Mouse (Mus musculus) CD8-positive naive resting alpha-beta T cell, adult 2 months (primary cell): ENCODE results near the gene Cfap73.
A peak's percentile ranks its signal among the peaks of the same experiment; 100 is the strongest.

Experiments
- DNase-seq, 2 experiments: peaks; one replicate each; pipeline ENCODE4 v3.0.0; 2022; ENCODE audit warnings: low read depth in 2 of 2, low spot score in 2 of 2

The Cfap73 gene

DNA sequence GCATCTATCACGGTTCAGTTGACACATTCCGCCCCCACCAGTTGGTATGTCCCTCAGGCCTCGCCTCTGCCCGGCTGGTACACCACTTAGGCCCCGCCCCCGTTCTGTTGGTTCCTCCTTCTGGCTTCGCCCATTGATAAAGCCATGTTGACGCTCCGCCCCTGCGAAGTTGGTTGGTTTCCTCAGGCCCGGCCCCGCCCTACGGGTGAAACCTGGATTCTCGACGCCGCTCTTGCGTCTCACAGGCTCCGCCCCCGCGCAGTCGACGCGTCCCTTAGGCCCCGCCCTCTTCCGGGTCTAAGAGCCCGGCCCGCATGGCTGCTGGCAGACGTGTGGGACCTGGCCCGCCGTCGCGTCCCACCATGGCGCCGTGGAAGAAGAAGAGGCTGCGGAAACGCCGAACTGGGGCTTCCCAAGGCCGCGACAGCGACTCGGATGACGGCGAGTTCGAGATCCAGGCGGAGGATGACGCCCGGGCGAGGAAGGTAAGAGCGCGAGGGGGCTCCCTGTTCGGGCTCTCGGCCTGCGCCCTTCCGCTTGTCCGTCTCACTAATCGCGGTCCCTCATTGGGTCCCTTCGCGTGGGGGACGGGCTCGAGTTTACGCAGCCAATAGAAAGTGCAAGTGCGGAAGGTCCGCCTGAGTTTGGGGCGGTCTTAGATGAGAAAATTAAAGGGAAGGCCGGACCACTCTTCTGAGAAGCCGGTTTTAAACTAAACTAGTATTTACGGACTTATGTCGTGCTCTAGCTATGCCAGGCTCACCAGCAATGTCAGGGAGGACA, 21.0 kb downstream of the Cfap73 start:
- DNase-seq, result peak; percentile 100

DNA sequence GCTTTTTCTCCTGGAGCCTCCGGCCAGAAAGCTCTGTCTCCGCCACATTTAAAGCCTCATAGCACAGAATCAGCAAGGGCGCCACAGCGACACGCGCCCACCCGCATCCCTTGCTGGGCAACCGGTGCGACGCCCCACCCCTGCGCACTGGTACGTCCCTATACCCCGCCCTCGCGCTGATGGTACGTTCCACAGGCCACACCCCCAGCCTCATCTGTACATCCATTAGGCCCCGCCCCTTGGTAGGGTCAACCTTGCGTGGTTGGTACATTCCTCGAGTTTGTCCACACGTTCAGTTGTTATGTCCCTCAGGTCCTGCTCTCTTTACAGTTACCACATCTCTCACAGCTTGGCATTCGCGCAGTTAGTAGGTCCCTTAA, 21.6 kb downstream of the Cfap73 start, which contains the start of the genes Rita1 and Ddx54:
Gene Rita1, minus strand, starts transcription at position 148 of the 380 bp plus-strand sequence.
Gene Ddx54, plus strand, starts transcription at position 298 of the 380 bp plus-strand sequence.
- DNase-seq, result peak; percentile 95 to 98

DNA sequence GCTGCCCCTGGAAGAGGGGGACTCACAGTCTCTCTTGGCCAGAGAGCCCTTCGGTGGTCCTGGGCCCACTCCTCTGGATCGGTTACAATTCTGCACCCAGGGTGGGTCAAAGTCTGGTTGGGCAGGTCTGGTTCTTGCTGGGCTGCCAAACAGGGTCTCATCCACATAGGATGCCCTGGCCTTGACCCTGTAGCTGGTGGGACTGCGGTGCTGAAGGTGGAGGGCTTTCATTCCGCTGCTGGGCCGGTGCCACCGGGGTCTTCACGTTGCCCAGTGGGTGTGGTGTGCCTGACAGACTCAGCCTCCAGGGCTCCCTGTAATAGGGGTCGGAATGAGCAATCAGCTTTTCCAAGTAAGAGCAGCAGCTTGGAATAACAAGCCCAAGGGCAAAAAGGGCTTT, 22.6 kb downstream of the Cfap73 start:
- no peak for DNase-seq

DNA sequence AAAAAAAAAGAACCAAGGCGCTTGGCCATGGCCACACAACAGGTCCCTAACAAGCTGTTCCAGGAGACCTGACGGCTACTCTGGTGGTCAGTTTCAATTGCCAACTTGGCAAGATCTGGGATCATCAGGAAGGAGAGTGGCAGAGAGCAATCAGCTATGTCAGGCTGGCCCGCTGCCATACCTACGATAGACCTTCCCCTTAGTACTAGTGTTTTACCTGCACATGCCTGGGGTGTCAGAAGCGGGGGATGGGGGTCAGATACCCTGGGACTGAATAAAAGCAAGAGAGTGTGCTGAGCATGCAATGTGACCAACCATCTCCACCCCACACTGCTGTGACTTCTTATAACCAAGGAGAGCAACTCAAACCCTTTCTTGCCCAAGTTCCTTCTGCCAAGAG, 23.1 kb downstream of the Cfap73 start:
- DNase-seq, result no peak

DNA sequence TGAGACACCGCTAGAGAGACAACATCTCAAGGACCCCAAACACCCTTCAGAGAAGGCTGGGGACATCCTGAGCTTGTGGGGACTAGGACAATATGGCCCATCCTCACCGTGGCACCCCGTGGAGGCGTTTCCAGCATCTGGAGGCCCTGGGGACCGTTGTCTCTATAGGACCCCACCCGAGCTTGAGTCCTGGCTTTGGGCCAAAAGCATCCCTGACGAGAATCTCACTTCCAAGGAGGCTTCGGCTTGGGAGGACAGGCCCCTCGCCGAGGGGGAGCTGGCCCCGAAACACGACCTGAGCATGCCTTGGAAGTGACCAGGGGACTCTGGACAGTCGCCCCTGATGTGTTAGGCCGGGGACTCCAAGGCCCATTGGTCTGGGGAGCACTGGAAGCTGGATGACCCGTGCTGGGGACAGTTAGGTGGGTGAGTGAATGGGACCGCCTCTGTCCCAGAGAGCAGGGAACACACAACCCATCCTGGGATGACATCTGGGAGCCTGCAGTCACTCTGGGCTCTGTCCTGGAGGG, 24.7 kb downstream of the Cfap73 start:
- no peak for DNase-seq

GRCm38 (mm10) chr5:120607335-120607734, 26.7 kb downstream of the Cfap73 start:
- DNase-seq, result no peak

DNA sequence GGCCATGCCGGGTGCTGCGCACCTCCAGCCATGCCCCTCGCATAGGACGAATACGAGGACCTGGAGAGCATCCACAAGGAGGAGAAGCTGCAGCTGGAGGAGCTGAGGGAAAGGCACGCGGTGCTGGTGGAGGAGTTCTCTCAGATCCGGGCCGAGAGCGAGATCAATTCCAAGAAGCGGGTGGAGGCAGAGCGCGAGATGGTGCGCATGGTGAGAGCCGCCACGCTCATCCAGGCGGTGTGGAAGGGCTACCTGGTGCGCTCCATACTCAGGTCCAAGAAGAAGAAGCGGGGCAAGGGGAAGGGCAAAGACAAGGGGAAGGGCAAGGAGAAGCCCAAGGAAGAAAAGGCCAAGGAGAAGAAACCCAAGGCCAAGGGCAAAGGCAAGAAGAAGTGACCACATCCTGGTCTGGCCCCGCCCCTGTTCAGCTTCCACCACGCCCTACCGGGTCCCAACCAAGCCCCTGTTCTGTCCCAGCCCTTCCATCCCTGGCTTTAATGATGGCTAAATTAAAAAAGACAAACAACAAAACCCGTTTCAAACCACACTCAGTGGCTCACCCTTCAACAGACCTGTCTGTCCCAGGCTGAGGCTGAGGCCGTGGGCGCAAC, 27.3 kb downstream of the Cfap73 start:
- DNase-seq, result no peak

DNA sequence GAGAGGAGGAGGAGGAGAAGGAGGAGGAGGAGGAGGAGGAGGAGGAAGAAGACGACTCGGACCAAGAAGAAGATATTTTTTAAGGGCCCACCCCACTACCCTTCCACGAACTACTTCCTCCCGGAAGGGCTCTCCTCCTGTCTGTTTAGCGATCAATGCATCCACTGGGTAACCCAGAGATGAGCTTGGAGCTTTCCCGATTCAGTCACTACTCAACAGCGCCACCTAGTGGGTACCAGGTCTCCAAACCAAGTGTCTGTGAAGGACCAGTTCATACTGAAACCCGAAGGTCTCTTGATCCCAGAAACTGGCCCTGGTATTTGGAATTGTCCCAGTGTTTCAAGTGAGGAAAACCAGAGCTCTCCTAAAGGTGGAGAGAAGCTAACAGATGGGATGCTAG, 28.3 kb downstream of the Cfap73 start:
- DNase-seq, result peak; percentile 80

- no peak for DNase-seq
Observed at GRCm38 (mm10) chr5:120605241-120605661, 28.8 kb downstream of the Cfap73 start.

DNA sequence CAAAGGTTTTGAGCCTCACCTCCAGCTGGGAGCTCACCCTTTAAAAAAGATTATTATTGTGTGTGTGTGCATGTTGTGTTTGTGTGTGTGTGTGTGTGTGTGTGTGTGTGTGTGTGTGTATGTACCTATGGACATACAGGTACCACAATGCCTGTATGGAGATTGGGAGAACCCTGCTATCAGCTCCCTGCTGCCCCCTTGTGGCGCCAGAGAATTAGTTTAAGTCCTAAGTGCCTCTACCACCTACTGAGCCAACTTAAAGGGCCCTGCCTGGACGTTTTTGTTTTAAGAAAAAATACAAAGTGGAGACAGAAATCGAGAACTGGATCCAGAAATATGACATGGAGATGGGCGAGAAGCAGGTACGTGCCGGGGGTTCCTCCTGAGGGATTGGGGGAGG, 29.2 kb downstream of the Cfap73 start:
- peak; percentile 75 to 85 for DNase-seq

DNA sequence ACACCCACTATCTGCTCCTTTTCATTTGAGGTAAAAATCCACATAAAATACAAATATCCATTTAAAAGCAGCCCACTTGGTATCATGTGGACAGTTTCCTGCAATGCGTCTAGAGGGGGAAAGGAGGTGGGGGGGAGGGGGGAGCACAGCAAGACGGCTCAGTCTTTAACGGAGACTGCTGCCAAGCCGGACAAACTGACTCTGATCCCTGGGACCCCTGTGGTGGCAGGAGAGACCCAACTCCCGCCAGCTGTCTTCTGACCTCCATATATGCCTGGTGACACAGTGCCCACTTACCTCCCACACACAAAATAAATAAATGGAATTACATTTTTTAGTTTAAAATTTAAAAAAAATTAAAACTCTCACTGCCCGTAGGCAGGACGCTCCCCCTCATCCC, 30.5 kb downstream of the Cfap73 start:
- DNase-seq, result no peak

GRCm38 (mm10) chr5:120602210-120602609, 31.8 kb downstream of the Cfap73 start:
- no peak for DNase-seq

DNA sequence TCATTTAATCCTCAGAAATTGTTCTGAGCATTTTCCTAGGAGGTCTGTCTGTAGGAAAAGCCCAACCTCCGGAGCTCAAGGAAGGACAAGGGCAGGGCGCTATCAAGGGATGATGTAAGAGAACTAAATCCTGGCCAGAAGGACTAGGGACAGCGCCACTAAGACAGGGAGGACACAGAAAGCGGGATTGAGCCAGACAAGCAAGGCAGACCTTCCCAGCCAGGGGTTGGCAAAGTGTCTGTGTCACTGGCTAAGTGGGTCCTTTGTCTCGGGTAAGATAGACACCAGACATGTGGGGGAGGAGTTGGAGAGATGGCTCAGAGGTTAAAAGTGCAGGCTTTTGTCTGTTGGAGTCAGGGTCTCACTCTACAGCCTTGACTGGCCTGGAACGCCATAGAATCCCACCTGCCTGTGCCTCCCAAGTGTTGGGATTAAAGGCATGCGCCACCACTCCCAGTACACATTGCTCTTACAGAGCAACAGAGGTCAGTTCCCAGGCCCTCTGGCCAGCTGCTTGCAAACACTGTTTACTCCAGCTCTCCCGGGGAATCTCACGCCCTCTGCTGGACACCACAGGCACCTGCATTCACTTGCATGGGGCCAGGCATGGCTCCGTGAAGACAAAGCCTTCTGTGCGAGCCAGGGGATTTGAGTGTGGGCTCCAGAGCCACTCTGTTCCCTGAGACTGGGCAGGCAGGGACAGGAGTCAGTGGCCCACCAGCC, 32.9 kb downstream of the Cfap73 start:
- no peak for DNase-seq

DNA sequence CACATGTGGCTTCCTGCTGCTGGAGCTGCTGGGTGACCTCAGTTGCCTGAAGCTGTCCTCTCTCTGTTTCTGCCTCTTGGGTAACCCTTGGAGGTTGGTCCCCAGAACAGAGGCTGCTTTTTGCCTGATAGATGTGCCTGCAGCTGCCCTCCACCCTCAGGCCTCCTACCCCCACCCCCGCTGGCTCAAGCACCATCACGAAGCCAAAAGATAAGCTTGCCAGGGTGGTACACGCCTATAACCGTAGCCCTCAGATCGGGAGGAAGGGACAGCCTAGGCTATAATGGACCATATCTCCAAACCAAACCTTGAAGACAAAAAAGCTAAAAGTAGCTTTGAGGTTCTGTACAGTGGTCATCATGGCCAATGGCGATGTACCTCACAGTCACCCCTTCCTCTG, 34.4 kb downstream of the Cfap73 start:
- no peak for DNase-seq

DNA sequence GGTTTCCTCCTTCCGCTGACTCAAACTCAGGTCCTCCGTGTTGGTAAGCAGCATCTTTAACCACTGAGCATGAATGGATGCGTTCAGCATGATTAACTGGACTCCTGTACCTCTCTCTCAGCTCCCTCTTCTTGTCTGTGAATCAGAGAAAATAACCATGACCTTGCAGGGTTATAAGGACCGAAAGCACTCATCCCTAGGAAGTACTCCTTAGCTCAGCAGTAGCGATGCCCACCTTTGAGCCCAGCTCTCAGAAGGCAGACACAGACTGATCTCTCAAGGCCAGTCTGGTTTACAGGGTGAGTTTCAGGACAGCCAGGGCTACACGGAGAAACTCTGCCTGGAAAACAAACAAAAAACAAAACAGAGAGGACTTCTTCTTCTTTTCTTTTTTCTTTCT, 39.5 kb downstream of the Cfap73 start:
- no peak for DNase-seq

DNA sequence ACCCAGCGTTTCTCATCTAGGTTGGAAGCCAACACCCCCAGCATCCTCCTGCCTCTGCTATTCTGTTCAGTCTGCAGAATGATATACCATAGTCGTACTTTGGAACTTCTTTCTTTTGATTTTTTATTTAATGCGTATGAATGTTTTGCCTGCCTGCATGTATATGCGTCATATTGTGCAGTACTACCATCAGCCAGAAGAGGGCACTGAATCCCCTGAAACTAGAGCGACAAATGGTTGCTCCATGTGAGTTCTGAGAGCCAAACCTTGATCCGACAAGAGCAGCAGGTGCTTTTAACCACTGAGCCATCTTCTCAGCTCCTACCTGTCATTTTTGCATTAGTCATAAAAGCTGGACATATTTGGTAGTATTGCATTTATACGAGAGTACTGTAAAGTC, 41.9 kb downstream of the Cfap73 start:
- peak; percentile 32 to 51 for DNase-seq

DNA sequence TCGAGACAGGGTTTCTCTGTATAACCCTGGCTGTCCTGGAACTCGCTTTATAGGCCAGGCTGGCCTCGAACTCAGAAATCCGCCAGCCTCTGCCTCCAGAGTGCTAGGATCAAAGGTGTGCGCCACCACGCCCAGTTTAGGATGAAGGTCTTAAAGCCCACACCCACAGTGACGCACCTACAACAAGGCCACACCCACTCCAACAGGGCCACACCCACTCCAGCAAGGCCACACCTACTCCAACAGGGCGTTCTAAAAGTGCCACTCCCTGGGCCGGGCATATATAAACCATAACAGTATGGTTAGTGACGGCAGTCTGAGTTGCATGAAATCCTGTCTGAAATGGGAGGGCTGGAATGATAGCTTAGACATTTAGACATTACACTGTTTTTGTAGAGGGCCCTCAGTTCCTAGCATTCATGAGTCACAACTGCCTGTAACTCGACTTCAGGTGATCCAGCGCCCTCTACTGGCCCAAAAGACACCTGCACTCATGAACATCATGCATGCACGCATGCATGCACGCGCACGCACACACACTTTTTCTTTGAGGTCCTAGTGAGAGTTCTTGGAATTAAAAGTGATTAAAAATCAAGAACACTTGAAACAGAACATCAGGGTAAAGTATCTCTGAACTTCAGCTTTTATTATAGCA, 43.6 kb downstream of the Cfap73 start:
- peak; percentile 58 to 64 for DNase-seq

DNA sequence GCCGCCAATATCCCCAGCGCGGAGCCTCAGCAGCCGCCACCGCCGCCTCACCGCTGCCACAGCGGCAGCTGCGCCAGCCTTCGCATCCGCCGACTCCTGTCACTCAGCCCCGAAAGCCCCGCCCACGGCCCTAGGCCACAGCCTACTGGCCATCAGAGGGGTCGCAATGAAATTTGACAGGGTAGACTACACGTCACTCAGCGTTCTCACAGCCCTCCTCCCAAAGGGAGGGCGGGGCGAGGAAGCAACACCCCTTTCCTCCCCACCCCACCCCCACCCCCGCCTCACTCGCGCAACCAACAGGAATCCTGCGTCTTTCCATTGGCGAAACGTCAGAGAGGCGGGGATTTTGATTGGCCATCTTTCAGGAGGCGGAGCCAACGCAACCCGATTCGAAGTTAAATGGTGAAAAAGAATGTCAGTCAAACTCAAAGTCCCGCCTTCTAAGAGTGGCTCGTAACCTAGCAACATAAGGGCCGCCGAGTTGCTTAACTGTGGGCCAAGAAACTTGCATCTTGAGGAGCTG, 45.4 kb downstream of the Cfap73 start, which contains the start of the genes Tpcn1 and Iqcd:
Gene Tpcn1, minus strand, starts transcription at position 105 of the 526 bp plus-strand sequence.
Gene Iqcd, plus strand, starts transcription at position 448 of the 526 bp plus-strand sequence.
- peak; percentile 98 for DNase-seq

DNA sequence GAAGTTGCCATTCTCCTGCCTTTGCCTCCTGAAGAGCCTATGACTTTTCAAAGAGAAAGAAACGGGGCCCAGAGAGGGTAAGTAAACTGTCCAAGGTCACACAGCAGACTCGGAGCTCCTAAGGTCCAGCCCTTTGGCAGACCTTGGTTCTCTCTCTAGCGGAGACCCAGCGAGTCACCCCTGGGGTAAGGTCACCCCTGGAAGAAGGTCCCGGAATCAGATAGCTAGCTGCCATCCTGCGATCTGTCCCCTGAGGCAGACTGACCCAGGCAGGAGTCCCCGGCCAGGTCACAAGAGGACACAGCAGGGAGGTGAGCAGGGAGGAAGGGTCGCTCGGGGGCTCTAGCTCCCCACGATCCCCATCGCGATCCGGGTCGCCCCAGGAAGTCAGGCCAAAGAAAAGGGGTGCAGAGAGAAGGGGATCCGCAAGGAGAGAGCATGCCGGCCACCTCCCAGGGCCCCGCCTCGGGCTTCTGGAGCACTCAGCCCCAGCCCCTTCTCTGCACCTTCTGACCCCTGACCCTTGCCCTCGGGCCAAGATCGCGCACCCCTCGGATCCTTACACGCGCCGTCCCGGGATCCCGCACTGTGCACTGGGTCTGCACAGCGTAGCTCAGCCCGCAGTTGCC, 46.0 kb downstream of the Cfap73 start:
- no peak for DNase-seq

DNA sequence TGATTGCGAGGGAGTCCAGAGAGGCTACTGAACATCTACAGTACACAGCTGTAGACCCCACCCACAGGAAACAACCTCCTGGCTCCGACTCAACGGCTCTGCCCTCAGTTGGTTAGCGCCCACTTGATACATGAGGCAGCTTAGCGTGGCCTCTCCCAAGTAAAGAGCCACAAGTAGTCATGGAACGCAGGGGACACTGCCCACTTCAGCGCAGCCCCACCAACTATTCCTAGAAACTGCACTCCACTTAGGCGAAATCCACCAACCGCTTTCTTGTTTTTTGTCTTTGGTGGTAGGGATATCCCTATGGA, 46.5 kb downstream of the Cfap73 start:
- DNase-seq, result peak in 1 of 2 experiments; percentile 32
